Mouse (Mus musculus) lung, adult 2 months (tissue): ENCODE results near the gene Rai1. TPM values are rescaled to one million over a fixed set of nuclear protein-coding genes. Genes with fewer than 3 reads are reported as not detected.

Source experiments
- DNase-seq: peaks from one replicate; pipeline ENCODE4 v3.0.0; 2022
- H3K4me1 ChIP-seq: fragments of 200-500 bp; 2 replicates; pipeline ENCODE4 v1.6.1; 2011; ENCODE audit warnings: low read length; ENCODE audit not compliant: control insufficient read depth, insufficient read depth
- H3K4me3 ChIP-seq: fragments of 200-500 bp; replicated peaks from 2 replicates; pipeline ENCODE3; 2011; ENCODE audit warnings: low read depth, mild to moderate bottlenecking, control low read depth, low read length; ENCODE audit errors: extremely low read depth
- CTCF ChIP-seq: fragments of 200-500 bp; IDR thresholded peaks from 2 replicates; pipeline ENCODE4 v1.5.1; 2011; ENCODE audit warnings: mild to moderate bottlenecking, low read length, control low read depth; ENCODE audit not compliant: insufficient read depth
- POLR2A ChIP-seq: fragments of 200-500 bp; IDR thresholded peaks from 2 replicates; pipeline ENCODE4 v1.6.1; 2011; ENCODE audit warnings: low read depth, mild to moderate bottlenecking, control low read depth, low read length, borderline replicate concordance; ENCODE audit errors: extremely low read depth
- WGBS: fragments of 180-500 bp; shearing (Covaris S2); methylation state at CpG from one replicate; pipeline ENCODE4 v1.1.7; 2018; 5-methylcytosine and 5-hydroxymethylcytosine counted together
- polyA plus RNA-seq: library from polyadenylated mRNA; depleted of rRNA; stranded (reverse); fragments of >200 nt; gene quantifications from 2 replicates; pipeline ENCODE4 v1.2.3, GENCODE M21; 2012

The Rai1 gene
- polyA plus RNA-seq, 1 experiment: 47.3 TPM

- H3K4me3 ChIP-seq: no peak overlapping the region
- WGBS: 91% methylated on average over 5 of the region's 5 CpGs
- H3K4me1 ChIP-seq: peaks cover 2% of the 10 kb centered on the region; the same call in 1 of the 2 replicates
- TF ChIP-seq CTCF (no peak), POLR2A (no peak)
- no peak for DNase-seq
These were observed 50.9 kb downstream of the Rai1 start for GRCm38 (mm10) chr11:60155690-60156089.

- no peak for TF ChIP-seq CTCF
- no peak for TF ChIP-seq POLR2A
- WGBS: 81% methylated on average over 4 of the region's 4 CpGs
- H3K4me1 ChIP-seq: peaks cover 9% of the 10 kb centered on the region
- H3K4me3 ChIP-seq: no peak overlapping the region
- no peak for DNase-seq
These were observed 53.5 kb downstream of the Rai1 start for GRCm38 (mm10) chr11:60158271-60158670.

DNA sequence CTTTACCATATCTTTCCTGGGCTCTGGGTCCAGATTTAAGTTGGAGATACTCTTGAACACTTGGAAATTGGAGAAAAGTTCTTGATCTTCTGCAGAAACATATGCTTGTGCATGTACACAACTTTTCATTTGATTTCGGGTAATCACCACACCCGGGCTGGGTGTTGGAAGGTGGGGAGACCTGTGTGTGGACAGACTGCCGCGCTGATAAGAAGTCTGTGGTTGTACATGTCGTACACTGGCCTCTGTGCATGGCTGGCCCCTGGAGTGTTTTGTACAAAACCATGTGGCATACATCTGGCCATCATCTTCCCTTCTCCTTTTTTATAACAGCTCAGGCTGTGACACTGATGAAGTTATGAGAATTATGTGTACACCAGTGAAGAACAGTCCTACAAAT, 55.1 kb downstream of the Rai1 start:
- no peak for DNase-seq
- 78% methylated on average over 5 of the region's 5 CpGs for WGBS
- no peak for TF ChIP-seq POLR2A
- no peak for TF ChIP-seq CTCF
- H3K4me1 ChIP-seq: peaks cover 10% of the 10 kb centered on the region
- no peak overlapping the region for H3K4me3 ChIP-seq

DNA sequence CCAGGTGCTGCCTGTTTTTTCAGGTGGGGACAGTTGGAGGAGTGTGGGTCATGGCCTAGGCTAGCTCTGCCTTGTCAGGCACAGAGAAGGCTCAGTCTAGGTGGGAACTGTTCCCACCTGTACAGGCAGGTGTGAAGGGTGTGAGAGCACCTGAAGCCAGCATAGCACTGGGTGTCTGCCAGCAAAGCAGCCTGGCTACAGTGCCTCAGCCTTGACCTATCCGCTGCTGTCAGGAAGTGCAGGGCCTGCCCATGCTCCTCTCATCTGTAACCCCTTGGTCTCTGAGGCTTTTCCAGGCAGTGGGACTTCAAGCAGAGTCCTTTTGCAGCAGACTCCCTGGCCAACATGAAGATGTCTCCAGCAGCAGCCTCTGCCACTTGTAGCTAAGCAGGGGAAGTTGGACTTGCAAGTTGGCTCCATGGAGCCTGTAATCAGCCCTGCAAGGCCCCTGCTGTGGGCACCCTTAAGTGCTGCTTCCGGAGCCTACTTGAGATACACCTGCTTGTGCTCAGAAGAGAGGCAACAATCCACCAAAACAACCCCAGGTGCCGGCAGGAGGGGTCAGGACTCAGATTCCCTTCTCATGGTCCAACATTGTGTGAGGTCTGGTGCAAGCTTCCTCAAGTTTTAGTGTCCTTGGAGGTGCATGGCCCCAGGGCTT, 55.8 kb downstream of the Rai1 start:
- WGBS: 43% methylated on average over 3 of the region's 3 CpGs
- no peak for DNase-seq
- Histone ChIP-seq H3K4me3 (no peak overlapping the region), H3K4me1 (peaks cover 10% of the 10 kb centered on the region)
- TF ChIP-seq CTCF (no peak), POLR2A (no peak)

GRCm38 (mm10) chr11:60161146-60161874, 56.5 kb downstream of the Rai1 start:
- DNase-seq: no peak
- H3K4me3 ChIP-seq: no peak overlapping the region
- 59% methylated on average over 9 of the region's 9 CpGs for WGBS
- TF ChIP-seq CTCF (no peak), POLR2A (no peak)
- H3K4me1 ChIP-seq: peaks cover 10% of the 10 kb centered on the region

DNA sequence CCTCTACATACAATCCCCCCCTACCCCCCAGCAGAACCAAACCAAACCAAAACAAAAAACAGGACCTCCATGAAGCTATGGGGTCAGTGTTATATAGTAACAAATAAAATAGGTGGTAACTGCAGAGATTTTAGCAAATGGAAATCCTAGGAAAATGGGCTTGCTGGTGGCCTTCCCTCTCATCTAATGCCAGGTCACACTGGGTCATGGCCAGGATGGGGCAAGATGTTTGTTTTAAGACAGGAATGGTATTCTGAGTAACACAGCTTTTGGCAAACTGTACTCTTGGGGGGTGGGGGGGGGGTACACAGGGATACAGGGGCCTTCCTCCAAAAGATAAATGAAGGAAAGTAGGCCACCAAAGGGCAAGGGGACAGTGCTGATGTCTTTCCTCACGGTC, 57.7 kb downstream of the Rai1 start:
- DNase-seq: no peak
- H3K4me3 ChIP-seq: no peak overlapping the region
- TF ChIP-seq CTCF (no peak), POLR2A (no peak)
- WGBS: 70% methylated on average over 1 of the region's 1 CpGs
- peaks cover 10% of the 10 kb centered on the region for H3K4me1 ChIP-seq

GRCm38 (mm10) chr11:60163362-60163761, 58.5 kb downstream of the Rai1 start:
- DNase-seq: no peak
- H3K4me1 ChIP-seq: peaks cover 10% of the 10 kb centered on the region

DNA sequence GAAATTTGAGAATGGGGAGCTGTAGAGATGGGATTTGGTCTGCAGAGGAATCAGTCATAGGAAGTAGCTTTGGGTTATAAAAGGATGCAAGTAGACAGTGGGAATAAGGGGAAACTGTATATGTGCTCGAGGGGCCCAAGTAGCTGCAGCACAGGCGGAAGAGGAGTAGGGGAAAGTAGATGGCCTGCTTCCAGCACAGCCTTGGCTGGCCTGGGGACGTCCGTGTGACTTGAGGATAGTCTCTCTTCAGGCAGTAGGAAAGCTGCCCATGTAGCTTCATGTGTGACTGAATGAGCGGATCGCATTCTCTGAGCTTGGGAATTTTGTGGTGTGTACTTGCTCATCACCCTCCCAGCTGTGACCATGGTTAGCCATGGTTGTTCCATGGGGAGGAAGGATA, 59.6 kb downstream of the Rai1 start:
- Histone ChIP-seq H3K4me3 (no peak overlapping the region), H3K4me1 (peaks cover 10% of the 10 kb centered on the region)
- WGBS: 56% methylated on average over 6 of the region's 6 CpGs
- no peak for TF ChIP-seq CTCF
- TF ChIP-seq POLR2A: no peak
- DNase-seq: no peak

More at GRCm38 (mm10) chr11:60163362-60163761, 58.5 kb downstream of the Rai1 start:
- H3K4me3 ChIP-seq: no peak overlapping the region
- no peak for TF ChIP-seq POLR2A
- no peak for TF ChIP-seq CTCF
- WGBS: 87% methylated on average over 4 of the region's 4 CpGs

- 50% methylated on average over 5 of the region's 5 CpGs for WGBS
- TF ChIP-seq CTCF: no peak
- TF ChIP-seq POLR2A: no peak
- peaks cover 10% of the 10 kb centered on the region for H3K4me1 ChIP-seq
- H3K4me3 ChIP-seq: no peak overlapping the region
- no peak for DNase-seq
These were observed 60.3 kb downstream of the Rai1 start for GRCm38 (mm10) chr11:60165076-60165475.

DNA sequence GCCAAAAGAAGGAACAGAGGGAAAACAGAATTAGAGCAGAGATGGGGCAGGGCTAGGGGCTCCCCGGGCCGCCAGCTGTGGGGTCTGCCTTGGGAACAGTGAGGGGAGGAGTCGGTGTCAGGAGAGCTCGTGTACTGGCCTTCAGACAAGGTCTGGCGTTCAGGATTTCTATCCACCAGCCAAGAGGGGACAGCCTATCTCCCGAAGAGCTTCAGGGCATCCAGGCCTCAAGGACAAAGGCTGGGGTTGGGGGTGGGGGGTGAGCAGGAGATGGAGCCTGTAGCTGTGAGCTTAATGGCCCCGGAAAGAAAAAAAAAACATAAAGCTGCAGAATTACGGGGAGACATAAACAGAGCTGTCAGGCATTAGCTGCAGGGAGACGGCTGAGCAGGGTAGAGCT, 64.0 kb downstream of the Rai1 start:
- no peak for TF ChIP-seq CTCF
- no peak for TF ChIP-seq POLR2A
- Histone ChIP-seq H3K4me3 (no peak overlapping the region), H3K4me1 (peaks cover 5% of the 10 kb centered on the region; the same call in 1 of the 2 replicates)
- 42% methylated on average over 9 of the region's 9 CpGs for WGBS
- DNase-seq: no peak

DNA sequence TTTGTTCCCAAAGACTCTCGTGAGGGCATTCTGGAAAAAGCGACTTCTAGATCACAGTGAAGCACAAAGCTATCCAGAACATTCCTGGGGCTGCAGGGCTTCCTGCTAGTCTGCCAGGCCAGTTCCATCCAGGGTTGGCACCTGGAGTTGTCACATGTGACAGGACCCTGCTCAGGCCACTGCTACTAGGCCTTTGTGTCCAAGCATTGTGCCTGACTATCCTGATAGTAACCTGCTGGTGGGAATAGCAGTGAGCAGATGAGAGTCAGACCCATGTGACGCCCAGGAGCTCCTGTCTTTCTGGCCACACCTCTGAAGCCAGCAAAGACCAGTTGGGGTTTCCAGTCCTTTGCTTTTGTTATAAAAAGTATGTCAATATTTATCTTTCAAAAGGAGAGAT, 67.3 kb downstream of the Rai1 start:
- no peak for TF ChIP-seq CTCF
- no peak for TF ChIP-seq POLR2A
- Histone ChIP-seq H3K4me3 (no peak overlapping the region), H3K4me1 (peaks cover 9% of the 10 kb centered on the region)
- WGBS: 66% methylated on average over 3 of the region's 3 CpGs
- no peak for DNase-seq
